Mouse (Mus musculus) heart, embryonic 12.5 days (tissue): Measurements from ENCODE around the gene Ola1. TPM values are rescaled to one million over a fixed set of nuclear protein-coding genes. Genes with fewer than 3 reads are reported as not detected.

Experiments
- ATAC-seq: fragments of 200-750 bp; cut with Nextera tagmentation; 2 replicates; pipeline ENCODE4 v1.8.0; 2017; ENCODE audit warnings: moderate TSS enrichment, moderate library complexity; ENCODE audit not compliant: insufficient number of reproducible peaks, low FRiP score
- H3K27ac ChIP-seq: fragments of 300-500 bp; sonication (generic); 2 replicates; pipeline ENCODE4 v1.5.1; 2016; ENCODE audit warnings: mild to moderate bottlenecking, moderate library complexity; ENCODE audit not compliant: poor library complexity, severe bottlenecking
- H3K27me3 ChIP-seq: fragments of 300-500 bp; sonication (generic); replicated peaks from 2 replicates; pipeline ENCODE4 v1.6.1; 2016; ENCODE audit warnings: mild to moderate bottlenecking, moderate library complexity
- H3K36me3 ChIP-seq: fragments of 300-500 bp; sonication (generic); 2 replicates; pipeline ENCODE4 v1.6.1; 2016; ENCODE audit warnings: mild to moderate bottlenecking, moderate library complexity
- H3K4me1 ChIP-seq: fragments of 300-500 bp; sonication (generic); replicated peaks from 2 replicates; pipeline ENCODE4 v1.6.1; 2016; ENCODE audit warnings: mild to moderate bottlenecking
- H3K4me2 ChIP-seq: fragments of 300-500 bp; sonication (generic); 2 replicates; pipeline ENCODE4 v1.6.1; 2016; ENCODE audit warnings: mild to moderate bottlenecking, moderate library complexity
- H3K4me3 ChIP-seq: fragments of 300-500 bp; sonication (generic); 2 replicates; pipeline ENCODE4 v1.5.1; 2016; ENCODE audit warnings: mild to moderate bottlenecking
- H3K9ac ChIP-seq: fragments of 300-500 bp; sonication (generic); 2 replicates; pipeline ENCODE4 v1.6.1; 2016; ENCODE audit warnings: mild to moderate bottlenecking, moderate library complexity
- H3K9me3 ChIP-seq: fragments of 300-500 bp; sonication (generic); replicated peaks from 2 replicates; pipeline ENCODE4 v1.6.1; 2016; ENCODE audit warnings: mild to moderate bottlenecking, moderate library complexity
- WGBS: fragments of 180-500 bp; shearing (Covaris S2); methylation state at CpG from one replicate; pipeline ENCODE4 v1.1.7; 2016; 5-methylcytosine and 5-hydroxymethylcytosine counted together
- polyA plus RNA-seq: library from polyadenylated mRNA; unstranded; fragments of >200 nt; fragmentation: Nextera tagmentation; extraction: Ambion mirVana; gene quantifications from 2 replicates; pipeline ENCODE4 v1.2.1, GENCODE M21; 2016

The Ola1 gene
- polyA plus RNA-seq, 1 experiment from 2014 or later: 74.4 TPM

DNA sequence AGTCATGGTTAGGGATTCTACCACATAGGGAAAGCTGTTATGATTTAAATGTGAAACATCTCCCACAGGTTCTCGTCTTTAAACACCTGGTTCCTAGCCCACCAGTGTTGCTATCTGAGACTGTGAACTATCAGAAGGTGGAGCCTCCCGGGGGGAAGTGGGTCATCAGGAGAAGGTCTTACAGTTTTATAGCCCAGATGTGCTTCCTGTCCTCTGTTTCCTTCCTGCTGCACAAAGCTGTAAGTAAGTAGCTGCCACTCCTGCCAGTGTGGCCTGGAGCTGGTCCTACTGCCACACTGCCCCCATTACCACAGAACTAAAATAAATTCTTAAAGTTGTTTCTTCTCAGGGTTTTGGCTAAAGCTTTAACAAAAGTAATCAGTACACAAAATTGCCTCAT is 72.6 kb downstream of the Ola1 start:
- no peak overlapping the region for H3K4me2 ChIP-seq
- H3K9me3 ChIP-seq: no peaks in the 10 kb centered on the region
- H3K27me3 ChIP-seq: no peaks in the 10 kb centered on the region
- H3K36me3 ChIP-seq: no peaks in the 10 kb centered on the region
- 63% methylated on average over 2 of the region's 2 CpGs for WGBS
- H3K4me3 ChIP-seq: no peak overlapping the region
- H3K4me1 ChIP-seq: no peaks in the 10 kb centered on the region
- no peak overlapping the region for H3K9ac ChIP-seq
- no peak for ATAC-seq
- H3K27ac ChIP-seq: no peak overlapping the region

DNA sequence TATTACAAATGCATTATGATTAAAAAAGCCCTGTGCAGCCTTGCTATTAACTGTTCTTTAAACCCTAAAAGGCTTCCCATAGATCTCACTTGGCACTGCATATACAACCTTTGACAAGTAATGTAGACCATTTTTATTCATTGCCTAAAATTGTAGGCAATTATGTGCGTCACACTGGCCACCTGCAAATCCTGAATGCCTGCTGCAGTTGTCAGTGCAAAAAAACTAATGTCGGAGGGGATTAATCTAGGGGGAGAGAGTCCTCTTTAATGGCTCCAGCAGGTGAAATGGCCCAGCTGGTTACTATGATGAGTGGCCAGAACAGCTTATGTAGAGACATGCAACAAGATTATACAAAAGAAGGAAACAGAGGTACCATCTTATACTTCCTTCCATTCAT is 75.0 kb downstream of the Ola1 start:
- WGBS: 88% methylated on average over 2 of the region's 2 CpGs
- no peak overlapping the region for H3K4me3 ChIP-seq
- H3K27ac ChIP-seq: no peak overlapping the region
- no peaks in the 10 kb centered on the region for H3K27me3 ChIP-seq
- H3K4me1 ChIP-seq: no peaks in the 10 kb centered on the region
- no peak overlapping the region for H3K4me2 ChIP-seq
- no peaks in the 10 kb centered on the region for H3K9me3 ChIP-seq
- no peak overlapping the region for H3K9ac ChIP-seq
- ATAC-seq: no peak
- H3K36me3 ChIP-seq: no peaks in the 10 kb centered on the region

DNA sequence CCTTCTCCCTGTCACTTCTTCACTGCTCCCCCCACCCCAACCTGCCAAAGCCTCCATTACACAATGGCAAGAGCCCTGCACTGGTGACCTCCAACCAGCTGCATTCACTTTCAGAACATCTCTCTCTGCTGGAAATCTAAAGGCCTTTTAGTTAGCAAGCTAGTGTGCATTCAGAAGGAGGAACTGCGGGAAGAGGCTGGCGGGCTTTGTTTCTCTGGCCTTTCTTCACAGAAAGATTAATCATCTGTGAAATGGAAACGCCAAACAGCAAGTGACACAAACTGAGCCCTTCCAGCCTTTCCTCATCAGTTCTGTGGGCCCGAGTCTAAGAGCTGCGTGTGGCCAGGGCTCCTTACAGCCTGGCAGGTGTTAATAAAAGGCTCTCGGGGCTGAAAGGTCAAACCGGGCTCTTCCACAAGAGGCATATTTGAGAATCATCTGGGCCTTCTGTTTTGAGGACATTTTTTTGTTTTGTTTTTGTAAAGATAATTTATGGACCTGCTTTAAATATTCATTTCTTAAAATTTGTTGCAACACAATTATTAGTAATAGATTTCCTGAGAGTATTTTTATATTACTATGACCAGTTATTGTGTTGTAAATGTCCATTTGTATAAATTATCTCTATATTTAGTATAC is 75.8 kb downstream of the Ola1 start:
- WGBS: 65% methylated on average over 7 of the region's 7 CpGs
- ATAC-seq: no peak

DNA sequence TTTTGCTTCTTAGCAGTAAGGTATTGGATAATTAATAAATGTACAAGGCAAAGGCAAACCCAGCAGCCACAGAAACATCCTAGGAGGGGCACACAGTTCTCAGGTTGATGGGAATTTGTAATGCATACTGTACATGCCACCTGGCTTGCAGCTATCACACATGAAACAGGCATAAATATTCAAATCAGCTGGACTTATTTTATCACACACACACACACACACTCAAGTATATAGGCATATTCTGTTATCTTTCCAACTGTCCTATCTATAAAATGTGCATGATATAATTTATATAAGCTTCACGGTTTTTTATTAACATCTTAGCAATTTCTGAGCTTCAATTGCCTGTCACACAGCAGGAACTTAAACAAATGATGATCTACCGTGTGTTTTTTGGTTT is 85.8 kb downstream of the Ola1 start:
- Histone ChIP-seq H3K27ac (no peak overlapping the region), H3K4me3 (no peak overlapping the region), H3K4me1 (no peaks in the 10 kb centered on the region), H3K4me2 (no peak overlapping the region), H3K27me3 (no peaks in the 10 kb centered on the region), H3K9me3 (no peaks in the 10 kb centered on the region), H3K36me3 (0 out of 2 replicates have a peak, but pooled peaks cover 3% of the 10 kb centered on the region), H3K9ac (no peak overlapping the region)
- ATAC-seq: no peak
- WGBS: 90% methylated on average over 2 of the region's 2 CpGs

More for the DNA sequence above, 75.8 kb downstream of the Ola1 start:
- H3K4me3 ChIP-seq: no peak overlapping the region
- no peaks in the 10 kb centered on the region for H3K4me1 ChIP-seq
- H3K27me3 ChIP-seq: no peaks in the 10 kb centered on the region
- no peak overlapping the region for H3K9ac ChIP-seq
- no peak overlapping the region for H3K4me2 ChIP-seq
- H3K9me3 ChIP-seq: no peaks in the 10 kb centered on the region
- no peaks in the 10 kb centered on the region for H3K36me3 ChIP-seq
- H3K27ac ChIP-seq: no peak overlapping the region

DNA sequence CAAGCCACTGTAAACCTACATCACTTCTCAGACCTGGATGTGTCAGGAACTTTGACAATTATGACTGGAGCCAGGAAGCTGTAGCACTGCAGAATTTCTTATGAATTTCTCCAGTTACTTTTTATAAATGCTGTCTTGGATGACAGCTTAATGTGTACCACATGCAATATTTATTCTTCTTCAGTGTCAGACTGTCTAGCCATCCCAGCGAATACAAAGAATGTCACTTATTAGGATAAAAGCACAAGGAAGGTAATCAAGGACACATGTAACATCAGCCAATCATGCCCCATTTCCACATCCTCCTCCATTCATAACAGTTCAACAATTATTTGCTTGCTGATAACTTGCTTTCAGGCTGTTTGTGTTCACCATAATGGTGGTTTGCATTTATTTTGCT is 91.0 kb downstream of the Ola1 start:
- H3K4me1 ChIP-seq: no peaks in the 10 kb centered on the region
- no peak overlapping the region for H3K4me3 ChIP-seq
- WGBS: 93% methylated on average over 1 of the region's 1 CpGs
- H3K9me3 ChIP-seq: no peaks in the 10 kb centered on the region
- H3K27me3 ChIP-seq: no peaks in the 10 kb centered on the region
- no peaks in the 10 kb centered on the region for H3K36me3 ChIP-seq
- no peak for ATAC-seq
- H3K9ac ChIP-seq: no peak overlapping the region
- no peak overlapping the region for H3K27ac ChIP-seq
- H3K4me2 ChIP-seq: no peak overlapping the region

DNA sequence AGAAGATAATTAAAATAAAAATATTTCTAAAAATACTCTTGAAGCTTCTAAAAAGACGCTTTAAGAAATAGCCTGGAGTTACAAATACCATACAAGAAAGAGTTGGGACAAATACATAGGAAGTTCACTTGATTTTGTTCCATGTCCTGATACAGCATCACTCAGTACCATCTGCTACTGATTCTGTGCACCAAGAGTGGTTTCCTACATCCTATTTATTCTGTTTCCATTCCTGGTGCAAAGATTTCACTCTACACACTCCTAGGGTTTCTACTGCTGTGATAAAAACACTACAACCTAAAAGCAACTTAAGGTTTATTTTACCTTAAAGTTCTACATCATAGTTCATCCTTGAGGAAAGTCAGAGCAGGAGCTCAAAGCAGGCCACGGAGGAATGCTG is 99.9 kb downstream of the Ola1 start:
- H3K4me2 ChIP-seq: no peak overlapping the region
- WGBS: 88% methylated on average over 2 of the region's 2 CpGs
- no peak overlapping the region for H3K27ac ChIP-seq
- H3K4me3 ChIP-seq: no peak overlapping the region
- no peaks in the 10 kb centered on the region for H3K36me3 ChIP-seq
- H3K27me3 ChIP-seq: no peaks in the 10 kb centered on the region
- H3K9me3 ChIP-seq: no peaks in the 10 kb centered on the region
- ATAC-seq: no peak
- H3K4me1 ChIP-seq: no peaks in the 10 kb centered on the region
- H3K9ac ChIP-seq: no peak overlapping the region

DNA sequence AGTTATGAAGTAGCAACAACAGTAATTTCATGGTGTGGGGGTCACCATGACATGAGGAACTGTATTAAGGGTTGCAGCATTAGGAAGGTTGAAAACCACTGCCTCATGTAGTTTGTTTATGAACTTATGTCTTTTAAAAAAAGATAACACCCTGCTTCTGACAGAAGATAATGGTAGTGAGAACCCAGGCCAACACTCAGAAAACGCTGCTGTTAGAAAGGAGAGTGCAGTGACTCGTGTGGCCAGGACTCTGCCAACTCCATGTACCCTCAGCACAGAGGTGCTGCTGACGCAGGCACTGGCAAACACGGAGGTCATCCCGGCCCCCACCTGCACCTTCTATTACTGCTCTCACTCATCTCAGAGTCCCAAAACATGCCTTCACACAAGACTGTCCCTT is 111.6 kb downstream of the Ola1 start:
- H3K4me1 ChIP-seq: no peaks in the 10 kb centered on the region
- H3K9ac ChIP-seq: no peak overlapping the region
- H3K27me3 ChIP-seq: no peaks in the 10 kb centered on the region
- H3K4me3 ChIP-seq: no peak overlapping the region
- H3K4me2 ChIP-seq: no peak overlapping the region
- no peaks in the 10 kb centered on the region for H3K36me3 ChIP-seq
- no peaks in the 10 kb centered on the region for H3K9me3 ChIP-seq
- no peak overlapping the region for H3K27ac ChIP-seq
- WGBS: 71% methylated on average over 5 of the region's 5 CpGs
- ATAC-seq: no peak

DNA sequence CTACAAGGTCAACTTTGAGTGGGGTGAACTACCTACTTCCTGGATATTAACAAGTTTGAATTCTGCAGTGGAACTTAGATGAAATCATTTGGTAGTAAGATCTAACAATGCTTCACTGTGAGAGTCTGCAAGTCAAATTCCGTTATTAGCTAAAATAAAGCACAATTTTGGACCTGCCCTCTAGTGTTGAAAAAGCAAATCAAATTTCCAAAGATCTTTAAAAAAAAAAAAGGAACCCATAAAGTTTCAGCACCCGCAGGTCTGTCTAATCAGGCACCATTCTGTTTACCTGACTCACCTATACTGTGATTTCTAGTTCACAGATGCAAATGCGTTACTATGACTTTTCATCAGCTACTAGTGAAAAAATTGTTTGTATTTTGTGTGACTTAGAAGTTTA is 122.2 kb downstream of the Ola1 start:
- H3K9me3 ChIP-seq: no peaks in the 10 kb centered on the region
- no peak overlapping the region for H3K4me2 ChIP-seq
- no peak overlapping the region for H3K4me3 ChIP-seq
- 82% methylated on average over 3 of the region's 3 CpGs for WGBS
- no peak overlapping the region for H3K27ac ChIP-seq
- no peak overlapping the region for H3K9ac ChIP-seq
- no peak for ATAC-seq
- H3K36me3 ChIP-seq: peaks cover 7% of the 10 kb centered on the region; the same call in 1 of the 2 replicates
- no peaks in the 10 kb centered on the region for H3K4me1 ChIP-seq
- H3K27me3 ChIP-seq: no peaks in the 10 kb centered on the region

DNA sequence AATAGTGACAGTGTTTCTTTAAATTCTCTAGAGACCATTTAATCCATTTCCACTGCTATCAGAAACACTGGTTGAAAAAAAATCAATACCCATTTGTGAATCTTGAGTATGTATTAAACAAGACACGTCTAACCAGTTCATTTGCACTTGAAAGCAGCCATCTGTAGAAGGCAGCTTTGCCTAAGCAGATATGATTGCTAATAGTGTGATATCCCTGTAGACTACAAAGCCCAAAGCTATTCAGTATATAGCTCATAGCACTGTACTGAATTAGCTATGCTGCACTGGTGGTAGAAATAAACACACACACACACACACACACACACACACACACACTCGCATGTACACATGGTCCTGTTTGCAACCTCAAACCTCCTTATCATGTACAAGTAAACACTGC is 123.4 kb downstream of the Ola1 start:
- ATAC-seq: no peak
- Histone ChIP-seq H3K9ac (no peak overlapping the region), H3K27me3 (no peaks in the 10 kb centered on the region), H3K9me3 (no peaks in the 10 kb centered on the region), H3K36me3 (peaks cover 7% of the 10 kb centered on the region; the same call in 1 of the 2 replicates), H3K4me3 (no peak overlapping the region), H3K4me2 (no peak overlapping the region), H3K27ac (no peak overlapping the region), H3K4me1 (no peaks in the 10 kb centered on the region)
- WGBS: 69% methylated on average over 2 of the region's 2 CpGs

DNA sequence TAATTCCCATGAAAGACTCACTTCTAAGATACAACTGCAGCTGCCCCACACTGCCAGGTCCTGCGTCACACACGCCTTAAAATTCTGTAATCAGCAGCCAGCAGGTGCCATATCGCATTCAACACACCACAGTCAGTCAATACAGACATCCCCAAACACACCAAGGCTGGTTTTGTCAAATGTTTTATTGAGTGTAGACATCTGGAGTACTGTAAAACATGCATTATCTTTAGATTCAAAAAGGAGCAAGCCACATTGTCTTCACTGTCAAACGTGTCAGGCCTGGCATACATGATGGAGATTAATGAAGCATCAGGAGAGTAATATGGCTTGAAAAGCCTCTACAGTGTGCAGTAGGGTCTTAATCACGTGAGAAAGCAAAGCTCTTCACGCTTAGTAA is 125.7 kb downstream of the Ola1 start:
- WGBS: 76% methylated on average over 6 of the region's 6 CpGs
- Histone ChIP-seq H3K27ac (no peak overlapping the region), H3K4me2 (no peak overlapping the region), H3K4me1 (peaks cover 5% of the 10 kb centered on the region; the same call in 1 of the 2 replicates), H3K9me3 (no peaks in the 10 kb centered on the region), H3K9ac (no peak overlapping the region), H3K27me3 (no peaks in the 10 kb centered on the region), H3K4me3 (no peak overlapping the region), H3K36me3 (peaks cover 7% of the 10 kb centered on the region; the same call in 1 of the 2 replicates)
- ATAC-seq: peak; percentile 71

DNA sequence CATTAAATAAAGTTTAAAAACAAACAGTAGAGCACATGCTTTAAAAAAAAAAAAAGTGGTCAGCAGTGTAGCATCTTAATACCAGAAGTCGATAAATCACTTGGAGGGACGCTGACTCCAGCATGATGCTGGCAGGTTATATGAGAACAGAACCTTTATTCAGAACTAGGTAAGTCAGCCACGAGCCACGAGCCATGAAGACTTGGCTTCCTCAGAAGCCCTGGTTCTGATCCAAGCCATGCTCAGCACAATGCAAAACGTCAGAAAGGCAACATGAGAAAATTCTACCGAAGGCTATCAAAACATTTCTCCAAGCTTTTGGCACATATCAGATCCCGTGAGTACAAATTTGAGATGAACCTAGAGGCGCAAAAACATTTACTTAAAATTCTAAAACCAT is 127.4 kb downstream of the Ola1 start:
- no peaks in the 10 kb centered on the region for H3K27me3 ChIP-seq
- no peak for ATAC-seq
- no peak overlapping the region for H3K4me2 ChIP-seq
- H3K36me3 ChIP-seq: peaks cover 7% of the 10 kb centered on the region; the same call in 1 of the 2 replicates
- H3K27ac ChIP-seq: no peak overlapping the region
- H3K4me1 ChIP-seq: peaks cover 5% of the 10 kb centered on the region; the same call in 1 of the 2 replicates
- 90% methylated on average over 8 of the region's 8 CpGs for WGBS
- no peaks in the 10 kb centered on the region for H3K9me3 ChIP-seq
- no peak overlapping the region for H3K4me3 ChIP-seq
- no peak overlapping the region for H3K9ac ChIP-seq

DNA sequence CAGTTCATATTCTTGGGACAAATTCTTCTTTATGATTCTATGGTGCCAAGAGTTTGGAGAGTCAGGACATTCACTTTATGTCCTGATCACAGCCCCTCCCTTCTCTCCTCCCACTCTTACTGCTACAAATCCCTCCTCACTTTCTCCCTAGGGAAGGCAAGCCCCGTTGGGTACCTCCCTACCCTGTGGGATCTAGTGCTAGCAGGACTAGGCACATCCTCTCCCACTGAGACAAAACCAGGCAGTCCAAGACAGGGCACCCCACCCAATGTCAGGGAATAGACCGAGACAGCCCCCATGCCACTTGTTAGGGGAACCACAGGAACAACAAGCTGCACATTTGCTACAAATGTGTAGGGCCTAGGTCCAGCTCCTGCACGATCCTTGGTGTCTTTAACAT is 131.1 kb downstream of the Ola1 start:
- Histone ChIP-seq H3K27ac (no peak overlapping the region), H3K4me2 (no peak overlapping the region), H3K4me1 (peaks cover 15% of the 10 kb centered on the region), H3K36me3 (peaks cover 3% of the 10 kb centered on the region; the same call in 1 of the 2 replicates), H3K27me3 (no peaks in the 10 kb centered on the region), H3K9me3 (no peaks in the 10 kb centered on the region), H3K4me3 (no peak overlapping the region), H3K9ac (no peak overlapping the region)
- WGBS: 62% methylated on average over 3 of the region's 3 CpGs
- ATAC-seq: no peak
